Mouse (Mus musculus): ENCODE results near the gene Med19. TPM values are rescaled to one million over a fixed set of nuclear protein-coding genes. Genes with fewer than 3 reads are reported as not detected.
A peak's percentile ranks its signal among the peaks of the same experiment; 100 is the strongest.

The Med19 gene
- total RNA-seq, 2 experiments from 2014 or later: 36.1 to 36.8 TPM

DNA sequence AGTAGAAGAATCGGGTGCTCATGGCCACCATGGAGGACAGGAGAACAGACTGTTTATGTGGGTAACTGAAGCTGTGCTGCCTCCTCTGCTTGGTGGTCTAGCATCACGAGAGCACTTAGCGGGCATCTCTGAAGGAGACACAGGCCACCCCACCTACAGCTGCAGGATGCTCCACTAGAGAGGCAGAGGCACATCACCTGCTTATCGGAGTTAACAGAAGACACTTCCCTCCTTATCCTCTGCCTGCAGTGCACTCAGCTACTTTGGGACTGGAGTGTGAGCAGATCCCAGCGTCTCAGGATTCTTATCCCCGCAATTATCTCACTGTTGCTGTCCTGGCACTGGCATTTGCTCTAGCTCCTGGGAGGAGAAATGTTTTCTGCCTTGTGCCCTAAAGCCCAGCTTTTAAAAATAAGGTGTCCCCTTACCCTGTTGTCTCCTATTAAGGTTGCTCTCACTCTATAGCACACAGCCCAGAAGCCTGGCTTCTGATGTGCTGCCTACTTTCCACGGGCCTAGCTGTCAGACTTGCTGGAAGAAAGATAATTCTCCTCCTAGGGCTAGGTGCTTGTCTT lies 57.2 kb downstream of the Med19 start:
- no peak for DNase-seq (ENCODE audit: extremely low spot score in 1 of 2, low spot score in 2 of 2)
- intact Hi-C loops (cut with DNase I): loop anchor here (10.0 kb wide), 1 partner anchor 309 kb away; the partner anchor contains the start of gene Tnks1bp1

DNA sequence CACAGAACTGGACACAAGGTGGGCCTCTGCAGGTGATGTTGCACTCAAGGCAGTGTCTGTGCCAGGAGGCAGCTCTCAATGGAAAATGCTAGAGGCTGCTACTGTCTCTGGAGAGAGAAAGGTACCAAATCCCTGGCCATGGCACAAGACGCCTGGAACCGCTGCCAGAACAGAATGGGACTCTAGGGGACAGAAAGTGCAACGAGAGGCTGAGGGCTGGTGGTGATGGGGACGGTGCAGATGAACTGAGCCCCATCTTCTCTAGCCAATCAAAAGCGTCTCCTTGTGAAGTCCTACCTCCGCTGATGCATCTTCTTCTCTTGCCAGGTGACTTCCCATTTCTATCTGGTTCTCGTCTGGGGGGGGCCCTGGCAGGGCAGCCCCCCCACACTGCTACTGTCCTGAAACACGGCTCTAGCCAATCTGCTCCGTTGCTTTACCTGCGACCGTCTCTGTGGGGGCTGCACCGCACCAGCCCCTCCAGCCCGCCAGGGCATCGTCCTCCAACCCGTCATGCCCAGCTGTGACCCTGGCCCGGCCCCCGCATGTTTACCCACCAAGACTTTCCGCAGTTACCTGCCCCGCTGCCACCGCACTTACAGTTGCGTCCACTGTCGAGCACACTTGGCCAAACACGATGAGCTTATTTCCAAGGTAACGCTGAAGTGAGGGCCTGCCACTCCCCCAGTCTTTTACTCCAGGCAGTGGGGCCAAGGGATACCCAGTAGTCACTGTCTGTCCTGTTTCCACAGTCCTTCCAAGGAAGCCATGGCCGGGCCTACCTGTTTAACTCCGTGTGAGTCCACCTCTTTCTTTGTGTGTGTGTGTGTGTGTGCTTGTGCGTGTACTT lies 58.3 kb downstream of the Med19 start:
- DNase-seq (ENCODE audit: extremely low spot score in 1 of 2, low spot score in 2 of 2): no peak

DNA sequence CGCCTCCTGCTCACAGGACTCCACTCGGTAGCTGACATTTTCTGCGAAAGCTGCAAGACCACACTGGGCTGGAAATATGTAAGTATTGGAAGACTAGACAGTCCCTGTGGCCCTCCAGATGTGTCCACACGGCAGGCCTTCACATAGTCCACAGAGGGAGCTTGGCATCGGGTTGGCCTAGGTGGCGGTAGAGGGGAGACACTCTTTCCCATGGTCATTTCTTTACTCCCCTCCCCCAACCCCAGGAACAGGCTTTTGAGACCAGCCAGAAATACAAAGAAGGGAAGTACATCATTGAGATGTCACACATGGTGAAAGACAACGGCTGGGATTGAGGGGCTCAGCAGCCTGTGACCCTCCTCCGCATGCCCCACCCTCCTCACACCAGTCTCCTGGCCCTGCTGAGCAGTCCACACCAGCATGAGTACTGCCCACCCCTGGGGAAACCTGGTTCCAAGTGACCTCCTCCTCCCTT lies 59.3 kb downstream of the Med19 start:
- peak in 1 of 2 experiments; percentile 36 for DNase-seq (ENCODE audit: extremely low spot score in 1 of 2, low spot score in 2 of 2)
- intact Hi-C loops (cut with DNase I): loop anchor here (10.0 kb wide), 1 partner anchor 307 kb away; the partner anchor contains the start of gene Tnks1bp1

More for the DNA sequence above, 58.3 kb downstream of the Med19 start:
- intact Hi-C loops (cut with DNase I): loop anchor here (10.0 kb wide), 1 partner anchor 308 kb away; the partner anchor contains the start of gene Tnks1bp1

Other genes with a start within 250 kb of the Med19 start
- gene Tfpi, start 201.6 kb upstream of the Med19 start, total RNA-seq (2021): 1 to 10 TPM; 6.2 to 7.6 TPM
- gene Ctnnd1, start 27.6 kb upstream of the Med19 start, total RNA-seq (2021): 10 to 100 TPM; 61.3 to 64.7 TPM
- not detected for gene Btbd18, start 19.3 kb upstream of the Med19 start, total RNA-seq (2021)
- gene Selenoh, start 7.6 kb upstream of the Med19 start, total RNA-seq (2021): 10 to 100 TPM; 71.0 to 73.0 TPM
- 10 to 100 TPM in 1 of 2 experiments, 1 to 10 TPM in 1; 6.7 to 11.1 TPM for gene Gm28635, start 361 bp upstream of the Med19 start, total RNA-seq (2021)
- gene Tmx2, start 738 bp downstream of the Med19 start, total RNA-seq (2021): 100 to 1,000 TPM; 183 to 192 TPM
- 10 to 100 TPM; 37.0 to 38.4 TPM for gene Zdhhc5, start 36.8 kb downstream of the Med19 start, total RNA-seq (2021)
- 1 to 10 TPM; 8.0 to 8.3 TPM for gene Clp1, start 48.9 kb downstream of the Med19 start, total RNA-seq (2021)
- 10 to 100 TPM; 21.9 to 23.2 TPM for gene Ypel4, start 55.7 kb downstream of the Med19 start, total RNA-seq (2021)
- gene Gm19426, start 65.3 kb downstream of the Med19 start, total RNA-seq (2021): 1 to 10 TPM; 3.0 to 3.6 TPM
- gene Serping1, start 97.0 kb downstream of the Med19 start, total RNA-seq (2021): 1 to 10 TPM; 4.7 to 6.9 TPM
- gene Ube2l6, start 120.4 kb downstream of the Med19 start, total RNA-seq (2021): 1 to 10 TPM; 6.5 to 6.8 TPM
- not detected for gene Smtnl1, start 144.2 kb downstream of the Med19 start, total RNA-seq (2021)
- gene Timm10, start 148.6 kb downstream of the Med19 start, total RNA-seq (2021): 10 to 100 TPM; 62.8 to 66.7 TPM
- under 1 TPM; 0.34 to 0.43 TPM for gene Slc43a1, start 160.4 kb downstream of the Med19 start, total RNA-seq (2021)
- 10 to 100 TPM; 82.1 to 83.8 TPM for gene Rtn4rl2, start 208.3 kb downstream of the Med19 start, total RNA-seq (2021)